Mouse (Mus musculus) intestine, postnatal 0 days (tissue): ENCODE measurements around the gene Rassf9. TPM values are rescaled to one million over a fixed set of nuclear protein-coding genes. Genes with fewer than 3 reads are reported as not detected.

Experiments
- ATAC-seq: fragments of 200-750 bp; cut with Nextera tagmentation; 2 replicates; pipeline ENCODE4 v1.8.0; 2017; ENCODE audit warnings: mild to moderate bottlenecking, moderate TSS enrichment, moderate library complexity
- H3K27ac ChIP-seq: fragments of 300-500 bp; sonication (generic); 2 replicates; pipeline ENCODE4 v1.5.1; 2014; ENCODE audit warnings: mild to moderate bottlenecking, low read depth, low read length, moderate library complexity
- H3K27me3 ChIP-seq: fragments of 300-500 bp; sonication (generic); replicated peaks from 2 replicates; pipeline ENCODE4 v1.6.1; 2014; ENCODE audit warnings: low read length, mixed read lengths; ENCODE audit not compliant: control insufficient read depth, insufficient read depth
- H3K36me3 ChIP-seq: fragments of 300-500 bp; sonication (generic); 2 replicates; pipeline ENCODE4 v1.6.1; 2014; ENCODE audit warnings: mild to moderate bottlenecking, moderate library complexity; ENCODE audit not compliant: control insufficient read depth, insufficient read depth
- H3K4me1 ChIP-seq: fragments of 300-500 bp; sonication (generic); replicated peaks from 2 replicates; pipeline ENCODE4 v1.6.1; 2014; ENCODE audit warnings: antibody characterized with exemption, low read length, mixed read lengths; ENCODE audit not compliant: control insufficient read depth, insufficient read depth
- H3K4me2 ChIP-seq: fragments of 300-500 bp; sonication (generic); replicated peaks from 2 replicates; pipeline ENCODE4 v1.6.1; 2014; ENCODE audit warnings: low read depth, mild to moderate bottlenecking, moderate library complexity
- H3K4me3 ChIP-seq: fragments of 300-500 bp; sonication (generic); 2 replicates; pipeline ENCODE4 v1.5.1; 2014; ENCODE audit warnings: low read depth, low read length
- H3K9ac ChIP-seq: fragments of 300-500 bp; sonication (generic); 2 replicates; pipeline ENCODE4 v1.6.1; 2014; ENCODE audit warnings: mild to moderate bottlenecking, low read depth, low read length
- H3K9me3 ChIP-seq: fragments of 300-500 bp; sonication (generic); 2 replicates; pipeline ENCODE4 v1.6.1; 2016; ENCODE audit warnings: mixed run types; ENCODE audit not compliant: control insufficient read depth
- CTCF ChIP-seq: sonication (generic); IDR thresholded peaks from 2 replicates; pipeline ENCODE4 v1.5.1; 2016; ENCODE audit warnings: low read depth, mild to moderate bottlenecking, control low read depth, antibody characterized with exemption, moderate library complexity
- WGBS: fragments of 180-500 bp; shearing (Covaris S2); extraction: QIAGEN DNeasy Blood & Tissue Kit; methylation state at CpG from one replicate; pipeline ENCODE4 v1.1.7; 2014; 5-methylcytosine and 5-hydroxymethylcytosine counted together
- polyA plus RNA-seq: library from polyadenylated mRNA; unstranded; fragments of >200 nt; fragmentation: Nextera tagmentation; extraction: Ambion mirVana; gene quantifications from 2 replicates; pipeline ENCODE4 v1.2.1, GENCODE M21; 2015

Gene Rassf9
- polyA plus RNA-seq, 1 experiment from 2014 or later: 1.5 TPM

DNA sequence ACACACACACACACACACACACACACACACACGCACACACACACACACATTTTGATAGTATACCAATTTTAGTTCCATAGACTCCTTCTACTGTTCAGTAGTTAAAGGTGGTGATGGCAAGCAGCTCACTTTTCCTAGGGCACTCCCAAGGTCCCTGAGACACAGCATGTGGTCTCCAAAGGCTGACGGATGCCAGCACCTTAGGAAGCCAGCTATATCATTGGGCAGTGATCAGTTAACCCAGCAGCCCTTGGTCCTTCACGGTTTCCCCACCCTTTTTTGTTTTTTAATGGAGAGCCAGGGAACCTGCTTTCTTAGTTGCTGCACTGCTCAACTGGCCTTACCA, 588 bp upstream of the Rassf9 start:
- Histone ChIP-seq H3K4me1 (0 out of 2 replicates have a peak, but pooled peaks cover 2% of the 10 kb centered on the region), H3K4me2 (peak overlapping the region; percentile 35), H3K9ac (no peak overlapping the region), H3K27me3 (no peaks in the 10 kb centered on the region), H3K36me3 (no peaks in the 10 kb centered on the region), H3K27ac (no peak overlapping the region), H3K4me3 (no peak overlapping the region), H3K9me3 (no peaks in the 10 kb centered on the region)
- no peak; the same call in 1 of the 2 replicates for ATAC-seq
- WGBS: 35% methylated on average over 3 of the region's 3 CpGs
- no peak for TF ChIP-seq CTCF

DNA sequence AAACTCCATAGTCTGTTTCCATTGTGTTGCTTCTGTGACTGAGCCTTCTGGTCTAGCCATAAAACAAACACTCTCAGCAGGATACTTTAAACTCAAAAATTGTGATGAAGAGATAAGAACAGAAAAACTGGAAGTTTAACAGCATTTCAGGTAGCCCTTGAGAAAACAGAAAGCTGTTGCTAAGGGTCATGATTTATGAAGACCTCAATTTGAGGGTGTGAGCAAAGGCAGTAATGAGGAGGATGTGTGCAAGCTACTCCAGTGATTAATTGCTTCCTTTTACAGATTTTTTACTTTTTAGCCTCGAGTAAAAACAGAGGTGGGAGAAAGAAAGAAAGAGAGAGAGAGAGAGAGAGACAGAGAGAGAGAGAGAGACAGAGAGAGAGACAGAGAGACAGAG, 2.1 kb downstream of the Rassf9 start:
- no peak overlapping the region; the same call in 1 of the 2 replicates for H3K4me2 ChIP-seq
- H3K27ac ChIP-seq: no peak overlapping the region
- H3K4me3 ChIP-seq: no peak overlapping the region
- no peaks in the 10 kb centered on the region for H3K36me3 ChIP-seq
- H3K27me3 ChIP-seq: no peaks in the 10 kb centered on the region
- ATAC-seq: no peak
- H3K4me1 ChIP-seq: 0 out of 2 replicates have a peak, but pooled peaks cover 2% of the 10 kb centered on the region
- 3% methylated on average over 1 of the region's 1 CpGs for WGBS
- no peak overlapping the region for H3K9ac ChIP-seq
- TF ChIP-seq CTCF: no peak
- H3K9me3 ChIP-seq: no peaks in the 10 kb centered on the region

DNA sequence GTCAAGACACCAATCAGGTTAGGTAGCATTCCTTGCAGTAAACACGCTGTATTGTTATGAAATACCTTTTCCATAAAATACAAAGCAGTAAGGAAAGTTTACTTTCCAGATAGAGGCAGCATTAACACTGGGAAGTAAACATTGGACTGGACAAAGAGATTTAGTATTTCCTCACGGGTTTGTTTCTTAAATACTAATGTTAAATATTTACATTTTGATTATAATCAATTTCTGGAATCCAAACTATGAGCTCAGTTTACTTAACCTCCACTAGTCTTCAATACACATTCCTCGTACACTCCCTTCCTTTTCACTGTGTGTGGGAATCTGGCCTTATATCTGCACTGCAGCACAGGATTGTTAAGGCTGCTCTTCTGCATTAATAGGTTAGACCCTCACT, 15.9 kb downstream of the Rassf9 start:
- Histone ChIP-seq H3K9me3 (no peaks in the 10 kb centered on the region), H3K27me3 (no peaks in the 10 kb centered on the region), H3K9ac (no peak overlapping the region), H3K27ac (no peak overlapping the region), H3K4me1 (no peaks in the 10 kb centered on the region), H3K4me2 (no peak overlapping the region), H3K4me3 (no peak overlapping the region), H3K36me3 (no peaks in the 10 kb centered on the region)
- no peak for TF ChIP-seq CTCF
- WGBS: 31% methylated on average over 3 of the region's 3 CpGs
- no peak for ATAC-seq

DNA sequence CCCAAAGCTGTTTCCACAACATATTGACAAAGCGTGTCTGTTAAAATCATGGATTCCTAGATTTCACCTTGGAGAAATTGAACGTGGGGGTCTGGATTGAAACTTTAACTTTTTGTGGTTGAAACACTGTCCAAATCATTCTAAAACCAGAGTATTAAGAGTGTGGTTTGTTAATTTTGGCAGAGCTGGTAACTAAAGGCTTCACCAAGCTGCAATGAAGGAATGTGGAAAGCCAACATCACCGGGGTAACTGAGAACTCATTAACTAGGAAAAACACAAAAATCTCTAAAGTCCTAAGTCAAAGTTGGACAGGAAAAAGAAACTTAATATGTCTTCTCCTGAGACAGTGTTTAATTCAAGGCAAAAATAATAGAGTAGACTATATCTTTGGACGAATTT, 41.9 kb downstream of the Rassf9 start:
- Histone ChIP-seq H3K27me3 (no peaks in the 10 kb centered on the region), H3K27ac (no peak overlapping the region), H3K4me2 (no peak overlapping the region), H3K9ac (no peak overlapping the region), H3K9me3 (no peaks in the 10 kb centered on the region), H3K36me3 (no peaks in the 10 kb centered on the region), H3K4me1 (no peaks in the 10 kb centered on the region), H3K4me3 (no peak overlapping the region)
- ATAC-seq: no peak
- TF ChIP-seq CTCF: no peak
- 58% methylated on average over 4 of the region's 4 CpGs for WGBS

DNA sequence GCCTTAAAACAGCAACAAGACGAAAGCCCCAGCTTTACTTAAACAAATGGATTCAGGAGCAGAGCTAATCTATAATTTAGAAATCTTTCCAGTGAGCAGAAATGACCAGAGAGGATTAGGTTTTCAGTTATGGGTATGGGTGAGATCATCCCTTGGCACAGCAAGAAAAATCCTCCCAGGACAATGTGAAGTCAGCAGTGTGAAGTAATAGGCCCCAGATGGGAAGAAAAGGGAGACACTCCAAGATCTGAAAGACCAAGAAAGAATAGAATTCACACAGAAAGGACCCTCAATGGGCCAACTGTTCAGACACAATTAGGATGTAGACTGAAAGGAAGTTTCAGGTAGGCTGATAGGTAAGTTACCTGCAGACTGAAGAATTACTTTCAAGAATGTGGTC, 50.5 kb downstream of the Rassf9 start:
- no peak for ATAC-seq
- no peak for TF ChIP-seq CTCF

DNA sequence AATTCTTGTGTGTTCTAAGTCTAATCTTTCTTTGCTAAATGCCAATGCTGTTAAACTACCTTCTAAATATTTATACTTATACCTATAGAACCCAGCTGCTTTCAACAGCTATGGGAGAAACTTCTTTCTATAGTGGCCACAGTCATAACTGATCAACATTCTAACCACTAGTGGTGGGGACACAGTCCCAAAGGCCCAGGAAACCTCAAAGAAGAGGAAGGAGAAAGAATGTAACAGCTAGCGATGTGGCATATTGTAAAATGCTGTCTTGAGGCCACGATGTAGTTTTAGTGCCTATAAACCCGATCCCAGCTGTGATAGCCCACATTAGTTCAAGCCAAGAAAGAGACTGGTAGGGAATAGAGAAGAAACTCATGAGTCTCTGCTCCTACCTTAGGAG, 65.9 kb downstream of the Rassf9 start:
- H3K9me3 ChIP-seq: no peaks in the 10 kb centered on the region
- no peak for TF ChIP-seq CTCF
- no peak overlapping the region for H3K9ac ChIP-seq
- 89% methylated on average over 3 of the region's 3 CpGs for WGBS
- no peaks in the 10 kb centered on the region for H3K27me3 ChIP-seq
- H3K36me3 ChIP-seq: no peaks in the 10 kb centered on the region
- no peak for ATAC-seq
- H3K27ac ChIP-seq: no peak overlapping the region
- H3K4me3 ChIP-seq: no peak overlapping the region
- no peak overlapping the region for H3K4me2 ChIP-seq
- H3K4me1 ChIP-seq: no peaks in the 10 kb centered on the region

More for the DNA sequence above, 50.5 kb downstream of the Rassf9 start:
- no peaks in the 10 kb centered on the region for H3K36me3 ChIP-seq
- H3K4me1 ChIP-seq: no peaks in the 10 kb centered on the region
- no peak overlapping the region for H3K4me3 ChIP-seq
- no peaks in the 10 kb centered on the region for H3K9me3 ChIP-seq
- no peak overlapping the region for H3K27ac ChIP-seq
- H3K4me2 ChIP-seq: no peak overlapping the region
- no peaks in the 10 kb centered on the region for H3K27me3 ChIP-seq
- 75% methylated on average over 1 of the region's 1 CpGs for WGBS
- H3K9ac ChIP-seq: no peak overlapping the region

DNA sequence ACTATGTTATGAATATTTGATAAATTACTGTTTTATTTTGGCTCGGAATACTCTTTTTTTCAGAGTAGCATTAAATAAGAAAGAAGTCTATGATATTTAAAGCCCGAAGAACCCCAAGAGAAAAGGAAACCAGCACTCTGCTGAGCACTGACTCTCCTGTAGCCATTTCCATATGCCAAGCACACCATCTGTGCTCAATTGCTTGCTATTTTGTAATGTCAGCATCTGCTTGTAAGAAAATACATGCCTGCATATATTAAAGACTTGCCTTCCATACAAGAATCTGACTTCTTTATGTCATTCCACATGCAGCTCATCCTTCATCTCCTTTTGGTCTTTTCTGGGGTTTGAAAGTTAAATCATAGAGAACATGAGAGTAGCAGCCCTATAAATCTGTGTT, 82.3 kb downstream of the Rassf9 start:
- Histone ChIP-seq H3K4me3 (no peak overlapping the region), H3K4me1 (no peaks in the 10 kb centered on the region), H3K9me3 (no peaks in the 10 kb centered on the region), H3K9ac (no peak overlapping the region), H3K27ac (no peak overlapping the region), H3K27me3 (no peaks in the 10 kb centered on the region), H3K4me2 (no peak overlapping the region), H3K36me3 (no peaks in the 10 kb centered on the region)
- WGBS: 77% methylated on average over 2 of the region's 2 CpGs
- no peak for ATAC-seq
- no peak for TF ChIP-seq CTCF

Other genes with a start within 250 kb of the Rassf9 start
- gene Nts, start 21.7 kb upstream of the Rassf9 start, polyA plus RNA-seq: 145 and 146 TPM in 2 replicates